Mouse (Mus musculus) hindbrain, embryonic 13.5 days (tissue): ENCODE measurements around the gene Ska3. TPM values are rescaled to one million over a fixed set of nuclear protein-coding genes. Genes with fewer than 3 reads are reported as not detected.
"Not testable (repeated sequence)": the region's sequence is repeated elsewhere in the genome, so short reads cannot be mapped to it uniquely, and the experiment has no call there.

Source experiments
- ATAC-seq: fragments of 200-750 bp; cut with Nextera tagmentation; 2 replicates; pipeline ENCODE4 v1.8.0; 2017; ENCODE audit warnings: moderate TSS enrichment; ENCODE audit not compliant: low FRiP score
- H3K27ac ChIP-seq: fragments of 300-500 bp; sonication (generic); 2 replicates; pipeline ENCODE4 v1.5.1; 2015; ENCODE audit warnings: inconsistent platforms, mild to moderate bottlenecking, moderate library complexity
- H3K27me3 ChIP-seq: fragments of 300-500 bp; sonication (generic); 2 replicates; pipeline ENCODE4 v1.6.1; 2015; ENCODE audit warnings: mild to moderate bottlenecking, inconsistent platforms
- H3K36me3 ChIP-seq: fragments of 300-500 bp; sonication (generic); 2 replicates; pipeline ENCODE4 v1.6.1; 2015; ENCODE audit warnings: mild to moderate bottlenecking, inconsistent platforms
- H3K4me1 ChIP-seq: fragments of 300-500 bp; sonication (generic); replicated peaks from 2 replicates; pipeline ENCODE4 v1.6.1; 2015; ENCODE audit warnings: inconsistent platforms
- H3K4me2 ChIP-seq: fragments of 300-500 bp; sonication (generic); 2 replicates; pipeline ENCODE4 v1.6.1; 2015; ENCODE audit warnings: inconsistent platforms, mild to moderate bottlenecking, moderate library complexity
- H3K4me3 ChIP-seq: fragments of 300-500 bp; sonication (generic); 2 replicates; pipeline ENCODE4 v1.5.1; 2015; ENCODE audit warnings: mild to moderate bottlenecking, inconsistent platforms
- H3K9ac ChIP-seq: fragments of 300-500 bp; sonication (generic); 2 replicates; pipeline ENCODE4 v1.6.1; 2015; ENCODE audit warnings: mild to moderate bottlenecking, inconsistent platforms
- H3K9me3 ChIP-seq: fragments of 300-500 bp; sonication (generic); 2 replicates; pipeline ENCODE4 v1.6.1; 2016; ENCODE audit warnings: inconsistent platforms
- WGBS: fragments of 180-500 bp; shearing (Covaris S2); methylation state at CpG from one replicate; pipeline ENCODE4 v1.1.7; 2015; 5-methylcytosine and 5-hydroxymethylcytosine counted together
- polyA plus RNA-seq: library from polyadenylated mRNA; unstranded; fragments of >200 nt; fragmentation: Nextera tagmentation; extraction: Ambion mirVana; gene quantifications from 2 replicates; pipeline ENCODE4 v1.2.1, GENCODE M21; 2015

Ska3 gene
- polyA plus RNA-seq: 9.8 and 10.2 TPM in 2 replicates

- Histone ChIP-seq H3K27me3 (no peaks in the 10 kb centered on the region), H3K27ac (peak within 1 kb of the TSS; percentile 94), H3K4me2 (peak within 1 kb of the TSS; percentile 71), H3K9ac (peak within 1 kb of the TSS; percentile 90), H3K4me1 (peaks cover 22% of the 10 kb centered on the region), H3K9me3 (no peaks in the 10 kb centered on the region), H3K36me3 (peaks cover 4% of the 10 kb centered on the region; the same call in 1 of the 2 replicates), H3K4me3 (peak within 1 kb of the TSS; percentile 81)
- peak; percentile 96 for ATAC-seq
- WGBS: under 1% methylated on average over 96 of the region's 96 CpGs
Observed at GRCm38 (mm10) chr14:57825788-57826751, at the start of gene Ska3, which contains the start of gene Mrpl57. TSS of gene Ska3 (minus strand) at chr14:57826185. TSS of gene Mrpl57 (plus strand) at chr14:57826234.

GRCm38 (mm10) chr14:57866676-57867276 is 40.8 kb upstream of the Ska3 start:
- H3K4me3 ChIP-seq: no peak overlapping the region
- no peak overlapping the region for H3K9ac ChIP-seq
- no peak overlapping the region for H3K4me2 ChIP-seq
- peaks cover 53% of the 10 kb centered on the region for H3K36me3 ChIP-seq
- H3K27ac ChIP-seq: no peak overlapping the region
- 97% methylated on average over 3 of the region's 3 CpGs for WGBS
- H3K4me1 ChIP-seq: no peaks in the 10 kb centered on the region
- no peaks in the 10 kb centered on the region for H3K27me3 ChIP-seq
- H3K9me3 ChIP-seq: no peaks in the 10 kb centered on the region
- ATAC-seq: no peak

GRCm38 (mm10) chr14:57865256-57865655 is 39.3 kb upstream of the Ska3 start:
- 90% methylated on average over 3 of the region's 3 CpGs for WGBS

GRCm38 (mm10) chr14:57863129-57863528 is 37.1 kb upstream of the Ska3 start:
- ATAC-seq: no peak
- H3K4me2 ChIP-seq: no peak overlapping the region
- H3K27ac ChIP-seq: no peak overlapping the region
- 85% methylated on average over 2 of the region's 2 CpGs for WGBS
- no peak overlapping the region for H3K9ac ChIP-seq
- no peak overlapping the region for H3K4me3 ChIP-seq
- no peaks in the 10 kb centered on the region for H3K9me3 ChIP-seq
- H3K36me3 ChIP-seq: peaks cover 51% of the 10 kb centered on the region
- no peaks in the 10 kb centered on the region for H3K4me1 ChIP-seq
- no peaks in the 10 kb centered on the region for H3K27me3 ChIP-seq

More at GRCm38 (mm10) chr14:57865256-57865655, 39.3 kb upstream of the Ska3 start:
- Histone ChIP-seq H3K4me1 (no peaks in the 10 kb centered on the region), H3K4me3 (no peak overlapping the region), H3K27me3 (no peaks in the 10 kb centered on the region), H3K36me3 (peaks cover 53% of the 10 kb centered on the region), H3K4me2 (no peak overlapping the region), H3K9me3 (no peaks in the 10 kb centered on the region), H3K9ac (no peak overlapping the region), H3K27ac (no peak overlapping the region)
- no peak for ATAC-seq

GRCm38 (mm10) chr14:57861987-57862412 is 36.0 kb upstream of the Ska3 start:
- no peaks in the 10 kb centered on the region for H3K4me1 ChIP-seq
- no peaks in the 10 kb centered on the region for H3K9me3 ChIP-seq
- no peak overlapping the region for H3K27ac ChIP-seq
- no peak overlapping the region for H3K4me2 ChIP-seq
- WGBS: 90% methylated on average over 4 of the region's 4 CpGs
- H3K36me3 ChIP-seq: peaks cover 52% of the 10 kb centered on the region
- no peak overlapping the region for H3K4me3 ChIP-seq
- no peak overlapping the region for H3K9ac ChIP-seq
- no peaks in the 10 kb centered on the region for H3K27me3 ChIP-seq
- no peak for ATAC-seq

- no peak for ATAC-seq
- H3K4me1 ChIP-seq: no peaks in the 10 kb centered on the region
- no peak overlapping the region for H3K4me2 ChIP-seq
Observed at GRCm38 (mm10) chr14:57859520-57859919, 33.5 kb upstream of the Ska3 start.

GRCm38 (mm10) chr14:57858601-57859000 is 32.6 kb upstream of the Ska3 start:
- 89% methylated on average over 2 of the region's 2 CpGs for WGBS
- no peak overlapping the region for H3K4me2 ChIP-seq
- H3K4me1 ChIP-seq: no peaks in the 10 kb centered on the region
- H3K27ac ChIP-seq: no peak overlapping the region
- no peak overlapping the region for H3K9ac ChIP-seq
- no peaks in the 10 kb centered on the region for H3K27me3 ChIP-seq
- H3K36me3 ChIP-seq: peaks cover 37% of the 10 kb centered on the region
- H3K9me3 ChIP-seq: no peaks in the 10 kb centered on the region
- H3K4me3 ChIP-seq: no peak overlapping the region
- ATAC-seq: no peak

More at GRCm38 (mm10) chr14:57859520-57859919, 33.5 kb upstream of the Ska3 start:
- H3K9ac ChIP-seq: no peak overlapping the region
- H3K4me3 ChIP-seq: no peak overlapping the region
- H3K9me3 ChIP-seq: no peaks in the 10 kb centered on the region
- peaks cover 41% of the 10 kb centered on the region for H3K36me3 ChIP-seq
- H3K27ac ChIP-seq: no peak overlapping the region
- H3K27me3 ChIP-seq: no peaks in the 10 kb centered on the region

- H3K36me3 ChIP-seq: peaks cover 48% of the 10 kb centered on the region
Observed at GRCm38 (mm10) chr14:57856037-57856436, 30.1 kb upstream of the Ska3 start.

GRCm38 (mm10) chr14:57852961-57853360 is 27.0 kb upstream of the Ska3 start:
- Histone ChIP-seq H3K4me1 (no peaks in the 10 kb centered on the region), H3K9ac (no peak overlapping the region), H3K4me3 (no peak overlapping the region), H3K27ac (no peak overlapping the region), H3K9me3 (no peaks in the 10 kb centered on the region), H3K27me3 (no peaks in the 10 kb centered on the region), H3K4me2 (no peak overlapping the region), H3K36me3 (peaks cover 48% of the 10 kb centered on the region)
- no peak for ATAC-seq
- 77% methylated on average over 2 of the region's 2 CpGs for WGBS

More at GRCm38 (mm10) chr14:57856037-57856436, 30.1 kb upstream of the Ska3 start:
- not testable (repeated sequence) for H3K4me3 ChIP-seq, H3K4me2 ChIP-seq, H3K27ac ChIP-seq, H3K9me3 ChIP-seq, ATAC-seq, H3K9ac ChIP-seq, H3K27me3 ChIP-seq, H3K4me1 ChIP-seq

GRCm38 (mm10) chr14:57850330-57850729 is 24.3 kb upstream of the Ska3 start:
- Histone ChIP-seq H3K27ac (no peak overlapping the region), H3K4me1 (no peaks in the 10 kb centered on the region), H3K27me3 (no peaks in the 10 kb centered on the region), H3K4me2 (no peak overlapping the region), H3K9ac (no peak overlapping the region), H3K36me3 (peaks cover 50% of the 10 kb centered on the region), H3K9me3 (no peaks in the 10 kb centered on the region), H3K4me3 (no peak overlapping the region)
- 90% methylated on average over 3 of the region's 3 CpGs for WGBS
- ATAC-seq: no peak

GRCm38 (mm10) chr14:57848646-57849045 is 22.7 kb upstream of the Ska3 start:
- Histone ChIP-seq H3K27ac (no peak overlapping the region), H3K9ac (no peak overlapping the region), H3K4me3 (no peak overlapping the region), H3K36me3 (peaks cover 59% of the 10 kb centered on the region), H3K27me3 (no peaks in the 10 kb centered on the region), H3K4me1 (no peaks in the 10 kb centered on the region), H3K4me2 (no peak overlapping the region), H3K9me3 (no peaks in the 10 kb centered on the region)
- no peak for ATAC-seq
- 90% methylated on average over 2 of the region's 2 CpGs for WGBS

- H3K9ac ChIP-seq, H3K27ac ChIP-seq, H3K9me3 ChIP-seq, H3K27me3 ChIP-seq, H3K4me2 ChIP-seq, ATAC-seq, H3K4me1 ChIP-seq, H3K4me3 ChIP-seq: not testable (repeated sequence)
- 84% methylated on average over 5 of the region's 5 CpGs for WGBS
- peaks cover 56% of the 10 kb centered on the region for H3K36me3 ChIP-seq
Observed at GRCm38 (mm10) chr14:57848061-57848460, 22.1 kb upstream of the Ska3 start.
